Mouse (Mus musculus): ENCODE results near the gene Xirp1. TPM values are rescaled to one million over a fixed set of nuclear protein-coding genes. Genes with fewer than 3 reads are reported as not detected.

Gene Xirp1
- total and polyA plus RNA-seq, 3 experiments: not detected

GRCm38 (mm10) chr9:120073169-120073568 lies 49.8 kb upstream of the Xirp1 start (continued):
- TF ChIP-seq MXI1 (IDR thresholded peaks at IDR 0.05; ENCODE audit: low read depth, low read length) (no peak), MYC (IDR thresholded peaks at IDR 0.05; ENCODE audit: low read depth, low read length) (no peak), NELFE (IDR thresholded peaks at IDR 0.05; ENCODE audit: low read depth, low read length) (peak; percentile 24; the same call in 1 of the 2 replicates), ZC3H11A (IDR thresholded peaks at IDR 0.05; ENCODE audit: low read depth, low read length) (peak; percentile 62), BHLHE40 (IDR thresholded peaks at IDR 0.05; ENCODE audit: low read depth, low read length) (no peak), MAFK (IDR thresholded peaks at IDR 0.05; ENCODE audit: insufficient replicate concordance, low read length) (no peak), NRF1 (IDR thresholded peaks at IDR 0.05; ENCODE audit: low read depth, low read length) (no peak)

GRCm38 (mm10) chr9:120071251-120071650 lies 47.9 kb upstream of the Xirp1 start:
- Histone ChIP-seq H3K9me3 (replicated peaks; ENCODE audit: low read length) (no peaks in the 10 kb centered on the region), H3K79me2 (replicated peaks; ENCODE audit: control insufficient read depth, extremely low read depth, insufficient read depth, poor library complexity, severe bottlenecking) (no peaks in the 10 kb centered on the region), H3K4me2 (ENCODE audit: insufficient read depth, low read depth, poor library complexity, severe bottlenecking) (no peak overlapping the region), H3K4me1 (ENCODE audit: control insufficient read depth in 1 of 2, insufficient read depth in 2 of 2) (peaks cover 0 to 7% of the 10 kb centered on the region in 2 experiments; a peak in 2 of 4 replicates), H3K9ac (ENCODE audit: insufficient read depth, low read depth) (no peak overlapping the region), H3K27ac (ENCODE audit: insufficient read depth, low read depth) (no peak overlapping the region), H3K36me3 (replicated peaks in 1 of 2; ENCODE audit: control insufficient read depth in 1 of 2, insufficient read depth in 1 of 2, low read length in 1 of 2) (no peaks in the 10 kb centered on the region), H3K27me3 (replicated peaks) (peaks cover 19% of the 10 kb centered on the region), H3K4me3 (replicated peaks in 1 of 3; ENCODE audit: low read depth in 2 of 3, low read length in 2 of 3, poor library complexity in 1 of 3) (no peak overlapping the region)
- dilution Hi-C loops (cut with MboI; ENCODE audit: extremely low pct_ligation_motif_present, extremely low pct_unique_long_range_greater_than_20kb, low sequenced_read_pairs) (no loop called here), in situ Hi-C loops (cut with MboI; ENCODE audit: low pct_ligation_motif_present, low pct_unique_long_range_greater_than_20kb, low sequenced_read_pairs) (loop anchor here (5.0 kb wide), 1 partner anchor 44 kb away; no protein-coding TSS in a partner anchor)
- DNase-seq (ENCODE audit: extremely low read depth): no peak
- no peak for TF ChIP-seq USF1 (IDR thresholded peaks at IDR 0.05; ENCODE audit: low read depth, low read length)
- no peak for TF ChIP-seq ZNF384 (IDR thresholded peaks at IDR 0.05; ENCODE audit: low read depth, low read length)
- TF ChIP-seq EP300 (IDR thresholded peaks at IDR 0.05; ENCODE audit: low read length): no peak
- no peak for TF ChIP-seq MAX (IDR thresholded peaks at IDR 0.05; ENCODE audit: low read length)

- no peak within 1 kb of the TSS for H3K27ac ChIP-seq (ENCODE audit: insufficient read depth, low read depth)
- H3K4me2 ChIP-seq (ENCODE audit: insufficient read depth, low read depth, poor library complexity, severe bottlenecking): no peak within 1 kb of the TSS
- peaks cover 13% of the 10 kb centered on the region for H3K27me3 ChIP-seq (replicated peaks)
- H3K36me3 ChIP-seq (replicated peaks in 1 of 2; ENCODE audit: control insufficient read depth in 1 of 2, insufficient read depth in 1 of 2, low read length in 1 of 2): no peaks in the 10 kb centered on the region
- peaks cover 0 to 7% of the 10 kb centered on the region in 2 experiments; a peak in 2 of 4 replicates for H3K4me1 ChIP-seq (ENCODE audit: control insufficient read depth in 1 of 2, insufficient read depth in 2 of 2)
- TF ChIP-seq KAT2A (IDR thresholded peaks at IDR 0.05; ENCODE audit: insufficient replicate concordance, low read length): no peak
- no peak for TF ChIP-seq SIN3A (IDR thresholded peaks at IDR 0.05; ENCODE audit: low read length)
- no peak for TF ChIP-seq TBP (conservative IDR thresholded peaks at IDR 0.05; ENCODE audit: low read depth, low read length)
- TF ChIP-seq IRF4 (IDR thresholded peaks at IDR 0.05; ENCODE audit: low read depth, low read length): no peak
- TF ChIP-seq CHD1 (IDR thresholded peaks at IDR 0.05; ENCODE audit: low read depth, low read length): no peak
- no peak for TF ChIP-seq USF1 (IDR thresholded peaks at IDR 0.05; ENCODE audit: low read depth, low read length)
- TF ChIP-seq HCFC1 (IDR thresholded peaks at IDR 0.05; ENCODE audit: low read depth, low read length): no peak
- TF ChIP-seq PAX5 (IDR thresholded peaks at IDR 0.05; ENCODE audit: low read length): no peak
- TF ChIP-seq ZC3H11A (IDR thresholded peaks at IDR 0.05; ENCODE audit: low read depth, low read length): no peak
- no peak for TF ChIP-seq RAD21 (IDR thresholded peaks at IDR 0.05; ENCODE audit: low read depth, low read length)
- no peak for TF ChIP-seq USF2 (conservative IDR thresholded peaks at IDR 0.05; ENCODE audit: low read depth, low read length)
- no peak for TF ChIP-seq MAX (IDR thresholded peaks at IDR 0.05; ENCODE audit: low read length)
- no peak for TF ChIP-seq JUN (IDR thresholded peaks at IDR 0.05; ENCODE audit: insufficient read depth, low read depth, low read length)
- H3K79me2 ChIP-seq (replicated peaks; ENCODE audit: control insufficient read depth, extremely low read depth, insufficient read depth, poor library complexity, severe bottlenecking): no peaks in the 10 kb centered on the region
- no peak for DNase-seq (ENCODE audit: extremely low read depth)
- dilution Hi-C loops (cut with MboI; ENCODE audit: extremely low pct_ligation_motif_present, extremely low pct_unique_long_range_greater_than_20kb, low sequenced_read_pairs) (no loop called here), in situ Hi-C loops (cut with MboI; ENCODE audit: low pct_ligation_motif_present, low pct_unique_long_range_greater_than_20kb, low sequenced_read_pairs) (loop anchor here (5.0 kb wide), 1 partner anchor 42 kb away; no protein-coding TSS in a partner anchor)
- H3K9ac ChIP-seq (ENCODE audit: insufficient read depth, low read depth): no peak within 1 kb of the TSS
- no peaks in the 10 kb centered on the region for H3K9me3 ChIP-seq (replicated peaks; ENCODE audit: low read length)
- no peak within 1 kb of the TSS for H3K4me3 ChIP-seq (replicated peaks in 1 of 3; ENCODE audit: low read depth in 2 of 3, low read length in 2 of 3, poor library complexity in 1 of 3)
Measured at GRCm38 (mm10) chr9:120069779-120070178, 46.4 kb upstream of the Xirp1 start, which contains the start of gene Cx3cr1. Gene Cx3cr1 (minus strand): TSS chr9:120069879.
